Comparison of ENCODE assay signal across 21 mouse cellular contexts in genomic region chr7:96652844-96653243, GRCm38 (mm10).
DNase-seq lines count a peak whose midpoint lies in the region; ATAC-seq and TF ChIP-seq lines count a peak whose summit lies in the region.
"Had no signal": no experiment of that assay in that cellular context is flagged by ENCODE, and none has a peak within 500 bp of the region (broad histone marks: within the 10 kb centered on the region; RNA-seq: fewer than 3 reads in every experiment).

No protein-coding gene starts in this region.

- peaks cover 98% of the 10 kb centered on the region for H3K4me1 ChIP-seq in forebrain, embryonic 10.5 days
- H3K4me1 ChIP-seq in forebrain, embryonic 16.5 days (replicated peaks; ENCODE audit: control insufficient read depth, insufficient read depth, low read length): peaks cover 38% of the 10 kb centered on the region
- peaks cover 61% of the 10 kb centered on the region for H3K4me1 ChIP-seq in hindbrain, embryonic 12.5 days
- peaks cover 27% of the 10 kb centered on the region for H3K4me1 ChIP-seq in hindbrain, embryonic 14.5 days (replicated peaks; ENCODE audit: control insufficient read depth, insufficient read depth, low read length)
- peaks cover 42% of the 10 kb centered on the region for H3K4me1 ChIP-seq in embryonic facial prominence, embryonic 14.5 days (ENCODE audit: control insufficient read depth, insufficient read depth, low read length)
- H3K4me1 ChIP-seq in limb, embryonic 13.5 days: peaks cover 92% of the 10 kb centered on the region
- no peaks in the 10 kb centered on the region for H3K4me1 ChIP-seq in thymus, adult 2 months (replicated peaks; ENCODE audit: control insufficient read depth, insufficient read depth, low read length)

- H3K9ac ChIP-seq in forebrain, embryonic 16.5 days (replicated peaks; ENCODE audit: low read depth, low read length): no peak overlapping the region
- no peak overlapping the region for H3K9ac ChIP-seq in hindbrain, embryonic 12.5 days
- H3K9ac ChIP-seq in hindbrain, embryonic 14.5 days: no peak overlapping the region
- H3K9ac ChIP-seq in embryonic facial prominence, embryonic 14.5 days (ENCODE audit: low read depth, low read length): 0 out of 2 replicates have a peak overlapping the region, but pooled peaks have one; percentile 14
- H3K9ac ChIP-seq in limb, embryonic 13.5 days: peak overlapping the region; percentile 25; the same call in 1 of the 2 replicates
- H3K9ac ChIP-seq: embryonic facial prominence, embryonic 15.5 days; heart, embryonic 12.5 days; midbrain, embryonic 12.5 days; stomach, embryonic 15.5 days had no signal

- H3K4me2 ChIP-seq in forebrain, embryonic 16.5 days (ENCODE audit: low read length): no peak overlapping the region
- H3K4me2 ChIP-seq in hindbrain, embryonic 12.5 days (replicated peaks): no peak overlapping the region
- no peak overlapping the region for H3K4me2 ChIP-seq in hindbrain, embryonic 14.5 days (replicated peaks)
- H3K4me2 ChIP-seq in embryonic facial prominence, embryonic 14.5 days (ENCODE audit: low read depth, low read length): no peak overlapping the region
- H3K4me2 ChIP-seq in limb, embryonic 13.5 days (replicated peaks): 0 out of 2 replicates have a peak overlapping the region, but pooled peaks have one; percentile 7
- H3K4me2 ChIP-seq: embryonic facial prominence, embryonic 15.5 days; heart, embryonic 12.5 days; midbrain, embryonic 12.5 days; stomach, embryonic 15.5 days had no signal

- no peak overlapping the region for H3K4me3 ChIP-seq in forebrain, embryonic 10.5 days
- H3K4me3 ChIP-seq in forebrain, embryonic 16.5 days (replicated peaks; ENCODE audit: low read length): no peak overlapping the region
- no peak overlapping the region for H3K4me3 ChIP-seq in hindbrain, embryonic 12.5 days
- H3K4me3 ChIP-seq in hindbrain, embryonic 14.5 days (replicated peaks; ENCODE audit: low read length): no peak overlapping the region
- H3K4me3 ChIP-seq in embryonic facial prominence, embryonic 14.5 days (ENCODE audit: low read depth, low read length): no peak overlapping the region
- no peak overlapping the region for H3K4me3 ChIP-seq in limb, embryonic 13.5 days
- no peak overlapping the region for H3K4me3 ChIP-seq in thymus, adult 2 months (ENCODE audit: control insufficient read depth, insufficient read depth, low read length)
- H3K4me3 ChIP-seq: embryonic facial prominence, embryonic 15.5 days; heart, embryonic 12.5 days; midbrain, embryonic 12.5 days; myocyte; stomach, embryonic 15.5 days had no signal

- no peak for ATAC-seq in forebrain, embryonic 16.5 days
- no peak for ATAC-seq in hindbrain, embryonic 12.5 days (ENCODE audit: low FRiP score)
- ATAC-seq in hindbrain, embryonic 14.5 days (ENCODE audit: low FRiP score): no peak
- no peak for ATAC-seq in embryonic facial prominence, embryonic 14.5 days (ENCODE audit: low read depth)
- no peak for ATAC-seq in limb, embryonic 13.5 days (ENCODE audit: low FRiP score, low read depth)
- ATAC-seq in activated CD4-positive, CD25-positive, alpha-beta regulatory T cell, adult 4 months: no peak
- ATAC-seq: intestine, postnatal 0 days had no signal

- H3K9me3 ChIP-seq in forebrain, embryonic 10.5 days: no peaks in the 10 kb centered on the region
- no peaks in the 10 kb centered on the region for H3K9me3 ChIP-seq in forebrain, embryonic 16.5 days (ENCODE audit: control insufficient read depth, low read length)
- no peaks in the 10 kb centered on the region for H3K9me3 ChIP-seq in hindbrain, embryonic 12.5 days (replicated peaks)
- H3K9me3 ChIP-seq in hindbrain, embryonic 14.5 days (ENCODE audit: control insufficient read depth, low read length): no peaks in the 10 kb centered on the region
- no peaks in the 10 kb centered on the region for H3K9me3 ChIP-seq in embryonic facial prominence, embryonic 14.5 days (ENCODE audit: control insufficient read depth, low read length)
- no peaks in the 10 kb centered on the region for H3K9me3 ChIP-seq in limb, embryonic 13.5 days
- H3K9me3 ChIP-seq: embryonic facial prominence, embryonic 15.5 days; heart, embryonic 12.5 days; midbrain, embryonic 12.5 days; stomach, embryonic 15.5 days had no signal

- TF ChIP-seq CTCF in thymus, adult 2 months (IDR thresholded peaks at IDR 0.05; ENCODE audit: borderline replicate concordance, control insufficient read depth, extremely low read depth, insufficient read depth, low read length, poor library complexity): no peak

- H3K27me3 ChIP-seq in forebrain, embryonic 10.5 days (ENCODE audit: poor library complexity, severe bottlenecking): peaks cover 99% of the 10 kb centered on the region
- H3K27me3 ChIP-seq in forebrain, embryonic 16.5 days (replicated peaks; ENCODE audit: control insufficient read depth, insufficient read depth, low read length): no peaks in the 10 kb centered on the region
- H3K27me3 ChIP-seq in hindbrain, embryonic 12.5 days: 0 out of 2 replicates have a peak, but pooled peaks cover 2% of the 10 kb centered on the region
- no peaks in the 10 kb centered on the region for H3K27me3 ChIP-seq in hindbrain, embryonic 14.5 days (ENCODE audit: control insufficient read depth, insufficient read depth, low read length)
- no peaks in the 10 kb centered on the region for H3K27me3 ChIP-seq in embryonic facial prominence, embryonic 14.5 days (replicated peaks; ENCODE audit: control insufficient read depth, insufficient read depth, low read length)
- H3K27me3 ChIP-seq in limb, embryonic 13.5 days: peaks cover 15% of the 10 kb centered on the region
- no peaks in the 10 kb centered on the region for H3K27me3 ChIP-seq in thymus, adult 2 months (ENCODE audit: control insufficient read depth, insufficient read depth, low read length)
- H3K27me3 ChIP-seq: embryonic facial prominence, embryonic 15.5 days; stomach, embryonic 15.5 days had no signal

- peak overlapping the region; percentile 65 for H3K27ac ChIP-seq in forebrain, embryonic 10.5 days
- H3K27ac ChIP-seq in forebrain, embryonic 16.5 days (ENCODE audit: low read length): no peak overlapping the region
- peak overlapping the region; percentile 55 for H3K27ac ChIP-seq in hindbrain, embryonic 12.5 days
- H3K27ac ChIP-seq in hindbrain, embryonic 14.5 days: no peak overlapping the region
- no peak overlapping the region for H3K27ac ChIP-seq in embryonic facial prominence, embryonic 14.5 days (replicated peaks; ENCODE audit: low read depth, low read length)
- no peak overlapping the region for H3K27ac ChIP-seq in limb, embryonic 13.5 days
- H3K27ac ChIP-seq in thymus, adult 2 months (ENCODE audit: control insufficient read depth, insufficient read depth, low read length): no peak overlapping the region
- H3K27ac ChIP-seq: embryonic facial prominence, embryonic 15.5 days; midbrain, embryonic 12.5 days; stomach, embryonic 15.5 days had no signal

- H3K36me3 ChIP-seq in forebrain, embryonic 10.5 days (replicated peaks): no peaks in the 10 kb centered on the region
- H3K36me3 ChIP-seq in forebrain, embryonic 16.5 days (ENCODE audit: control insufficient read depth, insufficient read depth): no peaks in the 10 kb centered on the region
- H3K36me3 ChIP-seq in hindbrain, embryonic 12.5 days: no peaks in the 10 kb centered on the region
- no peaks in the 10 kb centered on the region for H3K36me3 ChIP-seq in hindbrain, embryonic 14.5 days (replicated peaks; ENCODE audit: control insufficient read depth, insufficient read depth)
- H3K36me3 ChIP-seq in embryonic facial prominence, embryonic 14.5 days (ENCODE audit: control insufficient read depth, insufficient read depth, low read length): no peaks in the 10 kb centered on the region
- H3K36me3 ChIP-seq in limb, embryonic 13.5 days: no peaks in the 10 kb centered on the region
- no peaks in the 10 kb centered on the region for H3K36me3 ChIP-seq in thymus, adult 2 months (ENCODE audit: control insufficient read depth, insufficient read depth, low read length)
- H3K36me3 ChIP-seq: embryonic facial prominence, embryonic 15.5 days; heart, embryonic 12.5 days; midbrain, embryonic 12.5 days; stomach, embryonic 15.5 days had no signal

- 52% methylated on average over 3 of the region's 3 CpGs for WGBS in forebrain, embryonic 10.5 days
- 28% methylated on average over 3 of the region's 3 CpGs for WGBS in forebrain, embryonic 16.5 days
- 36% methylated on average over 3 of the region's 3 CpGs for WGBS in hindbrain, embryonic 12.5 days
- 33% methylated on average over 3 of the region's 3 CpGs for WGBS in hindbrain, embryonic 14.5 days
- WGBS in embryonic facial prominence, embryonic 14.5 days: 17% methylated on average over 3 of the region's 3 CpGs
- WGBS in limb, embryonic 13.5 days: 10% methylated on average over 3 of the region's 3 CpGs
- 54% methylated on average over 3 of the region's 3 CpGs for WGBS in thymus, adult 2 months

- TF ChIP-seq POLR2A in thymus, adult 2 months (IDR thresholded peaks at IDR 0.05; ENCODE audit: control insufficient read depth, extremely low read depth, insufficient read depth, low read length, poor library complexity): no peak

- DNase-seq in forebrain, embryonic 10.5 days (ENCODE audit: extremely low spot score, low spot score): no peak
- DNase-seq in hindbrain, embryonic 14.5 days (ENCODE audit: low spot score): no peak
- no peak for DNase-seq in embryonic facial prominence, embryonic 14.5 days (ENCODE audit: low spot score)
- no peak for DNase-seq in thymus, adult 2 months
- DNase-seq: adrenal gland, adult 8-10 months; cerebellum, postnatal 14 days; gastrocnemius, postnatal 25 days; heart, postnatal 4 days; kidney, postnatal 14 days; lung, adult 2 months; lung, postnatal 36 days had no signal

Comparison
In these comparisons a context has a peak if more than half of its experiments do, and no peak if none do; other contexts are left out.
1. H3K27ac ChIP-seq: peak in forebrain, embryonic 10.5 days (single experiment) and hindbrain, embryonic 12.5 days (single experiment); none in forebrain, embryonic 16.5 days (single experiment), hindbrain, embryonic 14.5 days (single experiment), embryonic facial prominence, embryonic 14.5 days (single experiment), limb, embryonic 13.5 days (single experiment) and thymus, adult 2 months (single experiment).
2. H3K9ac ChIP-seq: peak in embryonic facial prominence, embryonic 14.5 days (single experiment) and limb, embryonic 13.5 days (single experiment); none in forebrain, embryonic 16.5 days (single experiment), hindbrain, embryonic 12.5 days (single experiment) and hindbrain, embryonic 14.5 days (single experiment).